Mouse (Mus musculus) adrenal gland, postnatal 0 days (tissue): ENCODE results near the gene Vsnl1. TPM values are rescaled to one million over a fixed set of nuclear protein-coding genes. Genes with fewer than 3 reads are reported as not detected.

Experiments
- microRNA-seq: library from miRNA; unstranded; fragments of <30 nt; microRNA quantifications from one replicate; pipeline ENCODE4, GENCODE M21; 2016; ENCODE audit warnings: borderline replicate concordance; ENCODE audit not compliant: insufficient number of aligned reads
- polyA plus RNA-seq: library from polyadenylated mRNA; unstranded; fragments of >200 nt; fragmentation: Nextera tagmentation; extraction: Ambion mirVana; gene quantifications from 2 replicates; pipeline ENCODE4 v1.2.1, GENCODE M21; 2015

Vsnl1 gene
- 5.1 and 10.4 TPM in 2 replicates for polyA plus RNA-seq

DNA sequence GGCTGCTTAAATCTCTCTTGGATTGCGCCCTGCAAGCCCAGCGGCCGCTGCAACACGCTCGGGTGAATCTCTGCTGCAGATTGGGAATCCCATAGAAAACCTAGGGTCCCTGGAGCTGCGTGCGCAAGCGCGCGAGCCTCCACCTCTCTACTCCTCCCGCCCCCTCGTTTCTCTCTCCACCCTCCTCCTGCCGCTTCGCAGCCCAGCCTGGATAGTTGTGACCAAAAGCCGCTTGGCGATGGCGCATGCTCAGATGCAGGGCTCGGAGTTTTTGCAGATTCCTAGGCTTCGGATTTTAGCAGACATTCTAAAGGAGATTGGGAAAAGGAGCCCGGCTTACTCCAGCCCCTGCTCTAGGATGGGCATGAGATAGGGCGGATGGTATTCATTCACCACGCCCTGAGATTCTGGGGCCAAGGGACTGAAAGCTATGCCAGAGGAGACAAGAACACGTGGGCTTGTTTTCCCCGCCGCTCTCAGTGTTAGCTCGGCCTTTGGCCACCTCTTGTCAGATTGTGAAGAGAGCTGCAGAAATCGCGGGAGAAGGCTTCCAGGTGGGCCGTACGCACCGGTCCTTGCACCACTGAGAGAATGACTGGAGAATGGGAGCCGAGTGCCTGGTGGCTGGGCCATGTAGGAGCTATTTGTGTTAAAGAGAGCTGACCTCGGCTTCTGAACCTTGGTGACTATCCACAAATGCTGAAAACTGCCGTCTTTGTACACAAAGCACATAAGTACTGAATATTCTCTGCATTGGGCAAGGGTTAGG is at the start of gene Vsnl1:
TSS of gene Vsnl1 (minus strand) at position 117 of the 769 bp plus-strand sequence.

DNA sequence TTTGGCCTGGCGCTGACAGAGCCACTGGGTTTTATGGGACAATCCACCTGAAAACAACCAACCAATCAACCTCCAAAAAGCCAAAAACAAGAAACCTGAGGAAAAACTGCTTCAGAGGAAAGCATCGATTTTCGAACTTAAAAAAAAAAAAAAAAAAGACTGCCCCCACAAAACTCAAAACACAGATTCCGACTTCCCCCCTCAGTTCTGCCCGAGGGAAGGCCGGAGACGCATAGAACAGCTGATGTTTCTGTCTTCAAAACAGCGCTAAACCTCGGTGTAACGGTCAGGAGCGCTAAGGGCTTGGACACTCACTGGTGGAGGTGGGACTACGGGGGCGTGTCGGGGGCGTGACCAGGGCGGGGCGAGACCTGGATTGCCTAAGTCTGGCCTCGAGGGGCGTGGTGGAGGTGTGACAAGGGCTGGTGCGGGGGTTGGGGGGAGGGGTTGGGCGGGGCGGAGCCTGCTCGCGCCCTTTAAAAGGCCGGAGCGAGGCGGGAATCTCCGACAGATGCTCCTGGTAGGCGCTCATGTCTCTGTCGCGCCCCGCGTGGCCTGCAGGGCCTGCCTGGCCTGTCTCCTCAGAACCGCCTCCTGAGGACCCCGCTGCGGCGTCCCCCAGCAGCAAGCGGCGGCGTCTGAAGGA is 19.3 kb upstream of the Vsnl1 start, which contains the start of gene Rad51ap2:
TSS of gene Rad51ap2 (plus strand) at position 531 of the 646 bp plus-strand sequence.

Small RNA genes lying within 50 kb of the gene (microRNA-seq; reads per million reads assigned to microRNA genes)
- gene Mir7675, result not detected

Other genes with a start within 250 kb of the Vsnl1 start
- gene Msgn1, start 227.6 kb downstream of the Vsnl1 start, polyA plus RNA-seq, result not detected in 2 replicates
- 1.5 and 1.6 TPM in 2 replicates for gene Gen1, start 170.8 kb downstream of the Vsnl1 start, polyA plus RNA-seq
- 81.2 and 99.4 TPM in 2 replicates for gene Smc6, start 170.7 kb downstream of the Vsnl1 start, polyA plus RNA-seq
- 0.19 and 0.61 TPM in 2 replicates for gene Rad51ap2, start 19.5 kb upstream of the Vsnl1 start, polyA plus RNA-seq